Mouse (Mus musculus) lung, adult 2 months (tissue): Measurements from ENCODE around the gene Cdk7. TPM values are rescaled to one million over a fixed set of nuclear protein-coding genes. Genes with fewer than 3 reads are reported as not detected.
"Not testable (repeated sequence)": the region's sequence is repeated elsewhere in the genome, so short reads cannot be mapped to it uniquely, and the experiment has no call there.

Experiments used
- DNase-seq: peaks from one replicate; pipeline ENCODE4 v3.0.0; 2022
- H3K4me1 ChIP-seq: fragments of 200-500 bp; 2 replicates; pipeline ENCODE4 v1.6.1; 2011; ENCODE audit warnings: low read length; ENCODE audit not compliant: control insufficient read depth, insufficient read depth
- H3K4me3 ChIP-seq: fragments of 200-500 bp; replicated peaks from 2 replicates; pipeline ENCODE3; 2011; ENCODE audit warnings: low read depth, mild to moderate bottlenecking, control low read depth, low read length; ENCODE audit errors: extremely low read depth
- CTCF ChIP-seq: fragments of 200-500 bp; IDR thresholded peaks from 2 replicates; pipeline ENCODE4 v1.5.1; 2011; ENCODE audit warnings: mild to moderate bottlenecking, low read length, control low read depth; ENCODE audit not compliant: insufficient read depth
- POLR2A ChIP-seq: fragments of 200-500 bp; IDR thresholded peaks from 2 replicates; pipeline ENCODE4 v1.6.1; 2011; ENCODE audit warnings: low read depth, mild to moderate bottlenecking, control low read depth, low read length, borderline replicate concordance; ENCODE audit errors: extremely low read depth
- WGBS: fragments of 180-500 bp; shearing (Covaris S2); methylation state at CpG from one replicate; pipeline ENCODE4 v1.1.7; 2018; 5-methylcytosine and 5-hydroxymethylcytosine counted together
- polyA plus RNA-seq: library from polyadenylated mRNA; depleted of rRNA; stranded (reverse); fragments of >200 nt; gene quantifications from 2 replicates; pipeline ENCODE4 v1.2.3, GENCODE M21; 2012

Cdk7 gene
- polyA plus RNA-seq, 1 experiment, result 12.8 TPM

DNA sequence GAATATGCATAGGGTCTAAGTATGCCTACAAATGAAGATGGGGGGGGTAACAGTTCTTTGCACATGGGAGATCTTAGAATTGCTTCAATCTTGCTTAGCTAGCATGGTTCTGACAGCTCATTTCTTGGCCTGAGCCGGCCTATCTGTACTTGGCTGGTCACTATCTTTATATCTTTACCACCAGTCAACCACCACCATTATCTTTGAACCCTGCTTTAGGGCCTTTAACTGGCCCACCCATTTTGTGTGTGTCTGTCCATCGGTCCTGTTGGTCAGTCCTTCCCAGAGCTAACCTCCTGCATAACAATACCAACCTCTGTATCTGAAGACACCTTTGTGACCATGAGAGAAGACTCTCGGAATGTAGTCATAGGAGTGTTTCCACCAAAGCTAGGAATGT is 20.7 kb upstream of the Cdk7 start:
- TF ChIP-seq POLR2A (no peak), CTCF (no peak)
- DNase-seq, result no peak
- no peaks in the 10 kb centered on the region for H3K4me1 ChIP-seq
- WGBS, result 84% methylated on average over 3 of the region's 3 CpGs
- H3K4me3 ChIP-seq, result no peak overlapping the region

GRCm38 (mm10) chr13:100750799-100751198 is 20.1 kb upstream of the Cdk7 start:
- Histone ChIP-seq H3K4me1 (no peaks in the 10 kb centered on the region), H3K4me3 (no peak overlapping the region)
- no peak for DNase-seq
- TF ChIP-seq CTCF (no peak), POLR2A (no peak)
- 45% methylated on average over 5 of the region's 5 CpGs for WGBS

DNA sequence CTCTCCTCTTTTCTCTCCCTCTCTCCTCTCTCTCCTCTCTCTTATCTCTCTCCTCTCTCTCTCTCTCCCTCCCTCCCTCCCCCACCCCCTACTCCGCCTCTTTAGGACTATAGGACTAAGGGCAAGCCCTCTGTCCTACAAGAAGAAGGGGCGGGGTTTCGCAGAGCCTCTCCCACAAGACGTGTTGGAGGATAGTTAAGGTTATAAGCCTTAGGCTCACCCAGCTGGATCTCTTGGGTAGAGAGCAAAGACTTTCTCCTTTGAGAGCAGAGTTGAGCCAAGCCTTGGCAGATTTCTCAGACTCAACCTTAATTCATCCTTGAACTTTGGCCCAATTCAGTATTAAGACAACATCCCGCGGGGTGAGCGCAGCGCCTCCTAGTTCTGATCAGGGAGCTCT is 17.9 kb upstream of the Cdk7 start:
- WGBS, result 55% methylated on average over 8 of the region's 8 CpGs
- no peak for DNase-seq
- no peak overlapping the region for H3K4me3 ChIP-seq
- TF ChIP-seq POLR2A, result no peak
- no peak for TF ChIP-seq CTCF
- no peaks in the 10 kb centered on the region for H3K4me1 ChIP-seq

DNA sequence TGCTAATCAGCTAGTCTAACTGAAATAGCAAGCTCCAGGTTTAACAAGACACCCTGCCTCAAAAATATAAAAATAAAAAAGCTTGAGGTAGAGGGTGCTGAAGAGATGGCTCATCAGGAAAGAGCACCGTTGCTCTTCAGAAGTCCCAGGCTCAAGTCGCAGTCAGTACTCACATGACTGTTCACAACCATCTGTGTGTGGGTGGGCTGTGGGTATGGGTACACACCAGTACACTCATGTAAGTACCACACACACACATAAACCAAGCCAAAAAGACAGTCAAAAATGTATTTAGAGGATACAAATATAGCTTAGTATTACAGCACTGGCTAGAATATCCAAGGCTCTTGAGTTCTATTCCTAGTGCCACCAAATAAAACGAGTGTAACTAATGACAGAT is 15.4 kb upstream of the Cdk7 start:
- Histone ChIP-seq H3K4me3 (no peak overlapping the region), H3K4me1 (0 out of 2 replicates have a peak, but pooled peaks cover 3% of the 10 kb centered on the region)
- TF ChIP-seq POLR2A (no peak), CTCF (no peak)
- DNase-seq, result no peak
- WGBS, result 82% methylated on average over 3 of the region's 3 CpGs

DNA sequence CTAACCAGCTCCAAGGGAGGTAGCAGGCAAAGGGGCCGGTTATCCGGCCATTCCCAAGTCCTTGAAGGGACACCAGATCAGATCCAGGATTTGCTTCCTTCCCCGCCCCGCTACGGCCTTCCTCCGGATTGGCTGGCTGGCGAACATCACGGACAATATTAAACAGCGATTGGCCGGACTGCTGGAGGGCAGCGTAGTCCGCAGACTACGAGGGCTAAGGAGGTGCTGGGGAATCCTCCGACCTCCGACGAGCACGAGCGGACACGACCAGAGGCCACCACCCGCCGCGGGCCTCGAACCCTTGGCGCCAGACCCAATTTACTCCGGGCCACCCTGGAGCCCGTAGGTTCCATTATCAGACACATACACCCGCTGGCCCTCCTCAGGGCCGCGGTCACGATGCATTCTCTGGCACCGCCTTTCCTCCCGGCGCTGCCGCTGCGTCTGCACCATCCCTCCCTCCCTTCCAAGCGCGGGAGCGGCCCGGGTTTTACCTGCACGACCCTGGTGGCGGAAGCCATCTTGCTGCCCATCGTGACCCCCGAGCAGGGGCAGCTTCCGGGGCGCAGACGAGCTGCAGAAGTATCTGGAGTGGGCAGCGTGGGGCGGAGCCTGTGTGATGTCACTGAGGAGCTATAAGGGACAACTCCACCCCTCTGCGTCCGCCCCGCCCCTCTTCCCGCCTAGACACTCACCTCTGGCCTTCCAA is 13.5 kb upstream of the Cdk7 start, which contains the start of gene Mrps36:
TSS of gene Mrps36 (minus strand) at position 624 of the 709 bp plus-strand sequence.
- H3K4me3 ChIP-seq, result peak within 1 kb of the TSS; percentile 85
- WGBS, result under 1% methylated on average over 52 of the region's 52 CpGs
- peak; percentile 96 for DNase-seq
- 0 out of 2 replicates have a peak, but pooled peaks cover 3% of the 10 kb centered on the region for H3K4me1 ChIP-seq
- peak; percentile 90; the same call in 1 of the 2 replicates for TF ChIP-seq POLR2A
- TF ChIP-seq CTCF, result no peak

- no peak for TF ChIP-seq CTCF
- TF ChIP-seq POLR2A, result no peak
- 59% methylated on average over 11 of the region's 11 CpGs for WGBS
- no peak for DNase-seq
- Histone ChIP-seq H3K4me3 (peak overlapping the region; percentile 42), H3K4me1 (0 out of 2 replicates have a peak, but pooled peaks cover 3% of the 10 kb centered on the region)
Measured at GRCm38 (mm10) chr13:100743346-100744035, 12.8 kb upstream of the Cdk7 start.

DNA sequence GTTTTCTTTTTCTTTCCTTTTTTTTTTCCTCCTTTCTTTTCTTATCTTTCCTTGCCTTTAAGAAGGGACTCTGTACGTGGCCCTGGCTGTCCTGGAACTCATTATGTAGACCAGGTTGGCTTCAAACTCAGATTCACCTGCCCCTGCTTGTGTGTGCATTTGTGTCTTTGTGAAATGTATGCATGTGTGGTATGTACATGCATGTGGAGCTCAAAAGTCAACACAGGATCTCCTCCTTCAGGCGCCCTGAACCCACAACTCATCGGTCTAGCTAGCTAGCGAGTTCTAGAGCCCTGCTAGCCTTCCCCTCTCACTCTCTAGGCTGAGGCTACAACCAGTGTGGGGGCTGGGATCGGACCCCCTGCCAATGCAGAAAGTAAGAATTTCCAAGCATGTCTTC is 12.1 kb upstream of the Cdk7 start:
- WGBS, result 84% methylated on average over 5 of the region's 5 CpGs
- no peak overlapping the region for H3K4me3 ChIP-seq
- TF ChIP-seq CTCF, result no peak
- no peak for TF ChIP-seq POLR2A
- 0 out of 2 replicates have a peak, but pooled peaks cover 3% of the 10 kb centered on the region for H3K4me1 ChIP-seq
- DNase-seq, result no peak

DNA sequence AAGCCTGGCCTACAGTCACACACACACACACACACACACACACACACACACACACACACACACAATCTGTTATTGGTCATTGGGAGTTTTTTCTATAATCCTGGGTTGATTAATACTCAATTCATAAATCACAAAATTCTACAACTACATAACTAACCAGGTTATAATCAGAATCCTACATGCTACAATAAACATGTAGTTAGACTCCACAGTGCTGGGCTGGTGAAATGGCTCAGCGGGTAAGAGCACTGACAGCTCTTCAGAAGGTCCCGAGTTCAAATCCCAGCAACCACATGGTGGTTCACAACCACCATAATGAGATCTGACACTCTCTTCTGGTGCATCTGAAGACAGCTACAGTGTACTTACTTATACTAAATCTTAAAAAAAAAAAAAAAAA is 2.0 kb upstream of the Cdk7 start:
- 99% methylated on average over 2 of the region's 2 CpGs for WGBS
- no peak for DNase-seq
- H3K4me3 ChIP-seq, result no peak overlapping the region
- H3K4me1 ChIP-seq, result peaks cover 3% of the 10 kb centered on the region; the same call in 1 of the 2 replicates
- TF ChIP-seq POLR2A (no peak), CTCF (no peak)

DNA sequence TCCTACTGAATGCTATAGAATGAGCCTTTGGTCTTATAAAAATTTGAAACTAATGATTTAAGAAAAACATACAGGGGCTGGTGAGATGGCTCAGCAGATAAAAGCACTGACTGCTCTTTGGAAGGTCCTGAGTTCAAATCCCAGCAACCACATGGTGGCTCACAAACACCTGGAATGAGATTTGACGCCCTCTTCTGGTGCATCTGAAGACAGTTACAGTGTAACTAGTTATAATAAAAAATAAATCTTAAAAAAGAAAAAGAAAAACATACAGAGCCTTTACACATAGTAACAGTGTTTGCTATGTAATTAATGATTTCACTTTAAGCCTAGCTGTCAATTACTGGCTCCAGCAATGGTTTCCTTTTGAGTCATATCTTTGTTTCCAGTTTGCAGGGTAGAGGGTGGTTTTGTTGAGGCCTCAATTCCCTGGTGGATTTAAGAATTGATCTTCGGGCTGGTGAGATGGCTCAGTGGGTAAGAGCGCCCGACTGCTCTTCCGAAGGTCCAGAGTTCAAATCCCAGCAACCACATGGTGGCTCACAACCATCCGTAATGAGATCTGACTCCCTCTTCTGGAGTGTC is 815 bp upstream of the Cdk7 start:
- WGBS, result 95% methylated on average over 6 of the region's 6 CpGs
- not testable (repeated sequence) for H3K4me1 ChIP-seq, DNase-seq, H3K4me3 ChIP-seq
